Mouse (Mus musculus) heart, adult 2 months (tissue): ENCODE measurements at regions not wholly inside any gene's neighbourhood (a gene's known extent, or its start where the extent isn't known, plus 50 kb on each side); places are given as distances from the start of the nearest gene placed in this dataset.

Experiments used
- CTCF ChIP-seq: fragments of 200-600 bp; IDR thresholded peaks from 2 replicates; pipeline ENCODE4 v1.8.1; 2022; ENCODE audit warnings: antibody characterized with exemption, mild to moderate bottlenecking, moderate library complexity
- EP300 ChIP-seq: fragments of 200-500 bp; IDR thresholded peaks from 2 replicates; pipeline ENCODE4 v1.6.1; 2011; ENCODE audit warnings: low read depth, low read length, control low read depth; ENCODE audit not compliant: insufficient read depth
- POLR2A ChIP-seq: fragments of 200-500 bp; IDR thresholded peaks from 2 replicates; pipeline ENCODE4 v1.6.1; 2011; ENCODE audit warnings: mild to moderate bottlenecking, low read depth, low read length, control low read depth; ENCODE audit not compliant: insufficient read depth

GRCm38 (mm10) chr3:115467850-115468249 is 247.0 kb downstream of the S1pr1 start:
- TF ChIP-seq CTCF (no peak), POLR2A (no peak), EP300 (no peak)
